Mouse (Mus musculus): Measurements from ENCODE around the gene Panx3. TPM values are rescaled to one million over a fixed set of nuclear protein-coding genes. Genes with fewer than 3 reads are reported as not detected.
A peak's percentile ranks its signal among the peaks of the same experiment; 100 is the strongest.

Gene Panx3
- total RNA-seq, 1 experiment from 2014 or later, result not detected

DNA sequence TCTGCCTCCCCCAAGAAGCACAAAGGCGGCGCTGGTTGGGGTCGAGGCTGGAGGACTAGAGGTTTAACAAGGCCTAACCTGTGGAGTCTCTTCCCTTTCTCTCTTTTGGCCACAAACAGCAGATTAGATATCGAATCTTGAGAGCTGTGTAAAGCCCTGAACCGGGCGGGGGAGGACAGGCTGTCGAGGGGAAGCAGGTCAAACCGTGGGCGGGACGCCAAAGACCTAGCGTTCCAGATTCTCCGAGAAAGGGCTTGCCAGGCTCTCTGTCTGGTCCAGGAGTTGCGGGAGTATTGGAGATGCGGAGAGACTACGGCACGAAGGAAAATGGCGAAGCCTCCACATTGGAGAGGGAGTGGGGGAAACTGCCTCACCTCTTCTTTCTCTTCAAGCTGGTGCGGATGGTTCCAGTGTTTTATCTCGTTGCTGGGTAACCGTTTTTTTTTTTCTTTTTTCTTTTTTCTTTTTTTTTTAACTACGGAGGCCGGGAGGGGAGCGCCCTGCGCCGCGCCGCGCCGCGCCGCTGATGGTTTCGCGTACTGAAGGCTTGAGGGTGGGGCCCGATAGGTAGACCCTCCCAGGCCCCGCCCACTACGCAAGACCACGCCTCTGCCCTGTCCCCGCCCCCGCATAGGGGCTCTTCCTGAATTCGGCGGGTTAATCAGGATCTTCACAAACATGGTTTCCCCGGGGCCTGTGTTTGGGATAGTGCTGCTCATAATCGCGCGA, 55.7 kb downstream of the Panx3 start, which contains the start of gene Spa17:
Spa17 (minus strand) TSS at position 541 of the 729 bp plus-strand sequence.
- ATAC-seq (replicated peaks in 1 of 2; ENCODE audit: insufficient read depth in 1 of 2, low FRiP score in 2 of 2, low TSS enrichment in 1 of 2, low read depth in 1 of 2, poor library complexity in 2 of 2, severe bottlenecking in 2 of 2), result peak; percentile 91 to 97

Other genes with a start within 250 kb of the Panx3 start
- gene Robo3, start 236.0 kb downstream of the Panx3 start, total RNA-seq (2017), result 1.4 and 2.3 TPM in 2 replicates
- gene Msantd2, start 179.9 kb downstream of the Panx3 start, total RNA-seq (2017), result 44.3 and 63.0 TPM in 2 replicates
- gene Esam, start 141.2 kb downstream of the Panx3 start, total RNA-seq (2017), result 12.3 and 15.7 TPM in 2 replicates
- 2.2 and 4.9 TPM in 2 replicates for gene Vsig2, start 130.0 kb downstream of the Panx3 start, total RNA-seq (2017)
- gene Nrgn, start 116.3 kb downstream of the Panx3 start, total RNA-seq (2017), result 24.4 and 42.0 TPM in 2 replicates
- gene Siae, start 113.5 kb downstream of the Panx3 start, total RNA-seq (2017), result 26.1 and 29.4 TPM in 2 replicates
- 6.2 and 24.1 TPM in 2 replicates for gene Spa17, start 55.5 kb downstream of the Panx3 start, total RNA-seq (2017)
- 59.9 and 89.5 TPM in 2 replicates for gene Tbrg1, start 11.9 kb downstream of the Panx3 start, total RNA-seq (2017)
- not detected in 2 replicates for gene Olfr160, start 47.0 kb upstream of the Panx3 start, total RNA-seq (2017)
- not detected in 2 replicates for gene Olfr874, start 75.9 kb upstream of the Panx3 start, total RNA-seq (2017)
- gene Olfr875, start 102.6 kb upstream of the Panx3 start, total RNA-seq (2017), result not detected in 2 replicates
- not detected in 2 replicates for gene Olfr876, start 133.8 kb upstream of the Panx3 start, total RNA-seq (2017)
- gene Olfr877, start 185.0 kb upstream of the Panx3 start, total RNA-seq (2017), result not detected in 2 replicates
- 0.06 TPM in 1 of 2 replicates, not detected in the other for gene Olfr145, start 227.5 kb upstream of the Panx3 start, total RNA-seq (2017)
- gene Olfr878, start 248.6 kb upstream of the Panx3 start, total RNA-seq (2017), result not detected in 2 replicates